Mouse (Mus musculus): ENCODE results near the gene Pink1.

The Pink1 gene

DNA sequence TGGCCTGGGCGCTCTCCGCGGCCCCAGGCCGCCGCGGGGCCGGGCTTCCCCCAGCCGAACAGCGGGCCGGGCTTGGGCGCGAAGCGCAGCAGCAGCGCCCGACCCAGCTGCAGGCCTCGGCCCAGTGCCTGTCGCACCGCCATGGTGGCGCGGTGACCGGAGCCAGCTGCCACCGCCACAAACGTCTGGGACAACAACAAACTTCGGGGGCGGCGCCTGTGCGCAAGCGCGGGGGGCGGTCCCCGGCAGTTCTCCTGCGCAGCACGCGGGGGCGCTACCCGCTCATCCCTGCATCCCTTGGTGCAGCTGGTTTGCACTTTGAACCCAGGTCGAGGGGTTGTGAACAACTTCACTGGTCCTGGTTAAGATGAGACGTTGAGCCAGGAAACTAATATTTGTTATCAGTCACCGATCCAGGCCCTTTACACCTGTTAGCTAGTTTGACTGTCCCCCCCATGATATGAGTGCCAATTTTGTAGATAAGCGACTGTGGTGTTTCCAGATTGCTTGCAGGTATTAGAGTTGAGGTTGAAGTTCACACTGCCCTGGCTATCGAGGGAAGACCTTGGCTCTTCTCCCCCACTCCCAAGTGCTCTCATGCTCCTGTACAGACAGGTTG is at the start of gene Pink1:
Gene Pink1, minus strand, starts transcription at position 231 of the 619 bp plus-strand sequence.
- peak; percentile 79 to 81 for DNase-seq

DNA sequence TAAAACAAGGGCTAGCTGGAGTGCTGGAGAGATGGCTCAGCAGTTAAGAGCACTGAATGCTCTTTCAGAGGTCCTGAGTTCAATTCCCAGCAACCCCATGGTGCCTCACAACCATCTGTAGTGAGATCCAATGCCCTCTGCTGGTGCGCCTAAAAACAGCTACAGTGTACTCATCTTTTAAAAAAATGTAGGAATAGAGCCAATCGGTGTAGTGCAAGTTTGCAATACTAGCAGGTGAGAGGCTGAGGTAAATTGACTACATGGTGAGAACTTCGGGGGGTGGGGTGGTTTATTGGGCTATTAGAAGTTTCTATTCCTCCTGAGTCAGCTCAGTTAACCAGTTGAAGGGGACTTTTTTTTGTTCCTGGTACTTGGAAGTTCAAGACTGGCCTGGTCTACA is 49.0 kb upstream of the Pink1 start:
- DNase-seq: no peak

DNA sequence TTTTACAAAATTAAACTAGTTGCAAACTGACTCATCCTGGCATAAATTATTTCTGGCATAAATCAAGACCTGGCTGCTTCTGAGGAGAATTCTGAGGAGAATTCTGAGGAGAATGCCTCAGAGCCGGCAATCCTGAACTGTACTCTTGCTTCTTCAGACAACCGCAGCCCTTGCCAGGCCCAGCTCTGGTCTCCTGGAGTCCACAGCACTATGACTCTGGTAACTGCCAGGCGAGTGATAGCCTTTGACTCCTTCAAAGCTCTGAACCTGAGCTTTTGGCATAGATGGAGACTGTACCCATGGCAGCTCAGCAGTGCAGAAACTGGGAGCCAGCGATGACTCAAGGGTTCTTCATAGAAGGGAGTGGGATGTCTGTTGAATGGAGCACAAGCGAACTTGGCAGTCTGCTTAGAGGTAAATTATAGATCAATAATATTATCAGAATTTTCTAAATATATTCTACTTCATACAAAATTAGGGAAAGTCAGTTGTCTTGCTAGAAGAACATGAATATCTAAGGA is 44.9 kb upstream of the Pink1 start:
- DNase-seq: no peak

DNA sequence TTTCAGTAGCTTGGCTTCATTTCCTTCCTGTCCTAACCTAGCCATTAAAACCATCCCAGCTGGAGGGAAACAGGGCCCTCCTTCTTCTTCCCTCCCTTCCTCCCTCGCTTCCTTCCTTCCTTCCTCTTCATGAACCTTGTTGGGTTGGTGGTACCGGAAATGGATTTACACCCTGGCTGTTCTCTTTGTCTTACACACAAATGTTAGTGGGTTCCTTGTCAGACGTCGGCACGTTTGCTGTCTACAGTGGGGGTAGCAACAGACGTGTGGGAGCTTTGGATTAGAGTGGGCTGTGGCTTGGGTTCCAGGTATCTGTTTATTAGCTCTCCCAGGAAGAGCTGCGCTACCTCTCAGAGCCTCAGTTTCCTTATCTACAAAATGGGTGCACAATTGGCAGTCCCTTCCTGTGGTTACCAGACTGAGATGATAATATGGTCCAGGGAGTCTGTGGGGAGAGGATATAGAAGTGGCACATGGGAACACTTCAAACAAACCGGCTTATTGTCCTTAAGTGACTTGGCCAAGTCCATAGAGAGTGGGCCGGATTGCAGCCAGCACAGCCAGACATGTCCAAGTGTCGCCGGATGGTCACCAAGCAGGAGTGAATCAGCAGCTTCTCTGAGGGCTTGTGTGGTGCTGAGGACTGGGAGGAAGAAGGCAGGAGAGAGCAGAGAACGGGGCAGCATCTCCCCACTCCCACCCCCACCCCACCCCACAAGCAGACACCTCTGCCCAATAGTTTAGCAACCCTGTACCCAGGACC is 42.6 kb upstream of the Pink1 start:
- no peak for DNase-seq

DNA sequence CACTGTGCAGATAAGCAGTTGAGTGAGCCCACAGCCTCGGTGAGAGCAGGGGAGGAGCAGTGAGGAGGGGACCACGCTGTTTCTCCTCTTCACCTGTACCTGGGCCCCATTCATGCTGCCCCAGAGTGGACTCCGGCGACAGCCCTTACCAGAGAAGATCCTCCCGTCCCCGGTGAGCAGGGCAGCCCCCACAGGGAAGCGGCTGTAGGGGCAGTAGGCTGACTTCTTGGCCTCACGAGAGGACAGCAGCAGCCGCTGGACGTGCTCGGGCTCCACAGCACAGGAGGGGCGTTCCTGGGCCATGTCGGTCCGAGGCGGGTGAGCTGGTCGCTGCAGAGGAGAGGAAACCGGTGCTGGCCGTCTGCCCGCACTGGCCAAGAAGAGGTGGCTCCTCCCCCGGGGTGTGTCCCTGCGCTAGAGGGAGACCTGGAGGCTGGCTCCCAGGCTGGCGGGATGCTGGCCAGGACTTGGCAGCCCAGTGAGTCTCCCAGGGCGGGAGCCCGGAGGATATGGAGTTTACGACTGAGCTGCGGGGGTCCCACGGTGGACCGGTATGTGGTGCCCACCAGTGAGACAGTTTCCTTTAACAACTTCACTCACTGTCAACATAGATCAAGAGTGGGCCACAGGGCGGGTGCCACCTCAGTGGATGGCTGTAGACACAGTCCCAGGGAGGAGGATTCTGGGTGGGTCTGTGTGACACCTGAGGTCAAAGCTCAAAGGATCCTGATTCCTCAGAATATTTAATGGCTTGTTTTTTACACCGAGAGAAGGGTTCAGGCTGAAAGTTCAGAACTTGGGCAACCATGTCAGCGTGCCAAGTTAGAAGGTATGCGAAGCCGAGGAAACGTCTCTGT is 41.8 kb upstream of the Pink1 start, which contains the start of gene Cda:
Gene Cda, minus strand, starts transcription at position 352 of the 857 bp plus-strand sequence.
- no peak for DNase-seq

DNA sequence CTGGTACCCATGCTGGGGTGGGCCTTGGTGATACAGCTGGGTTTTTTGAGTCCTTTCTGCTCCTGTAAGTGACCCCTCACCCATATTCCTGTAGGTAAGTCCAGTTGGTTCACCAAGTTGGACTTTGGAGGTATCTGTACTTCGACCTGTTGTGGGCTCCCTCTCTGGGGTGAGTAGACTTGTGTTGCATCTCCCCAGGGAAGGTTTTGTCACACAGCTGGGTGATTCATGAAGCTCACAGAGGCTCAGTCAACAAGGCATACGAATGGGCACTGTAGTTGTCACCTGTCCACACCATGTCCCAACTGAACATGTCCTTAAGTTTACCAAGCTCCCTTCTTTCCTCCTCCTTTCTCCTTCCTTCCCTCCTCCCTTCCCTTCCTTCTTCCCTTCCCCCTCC is 40.5 kb upstream of the Pink1 start:
- DNase-seq: no peak

DNA sequence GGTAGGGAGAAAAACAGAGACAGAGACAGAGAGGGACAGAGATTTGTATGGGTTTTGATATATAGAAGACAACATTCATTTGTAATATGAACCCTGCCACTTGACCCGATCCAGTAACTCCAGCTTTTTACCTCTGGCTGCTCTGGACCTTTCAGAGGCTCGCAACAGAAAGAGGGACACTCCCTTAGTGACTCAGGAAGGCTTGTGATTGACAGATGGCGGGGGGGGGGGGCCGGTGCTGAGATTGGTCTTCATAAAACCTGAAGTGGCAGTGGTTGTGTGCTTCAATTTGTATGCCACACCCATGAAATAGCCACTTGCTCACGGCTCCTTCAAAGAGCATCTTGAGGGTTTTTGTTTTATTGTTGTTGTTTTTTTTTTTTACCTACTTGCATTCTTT is 37.4 kb upstream of the Pink1 start:
- DNase-seq: no peak

DNA sequence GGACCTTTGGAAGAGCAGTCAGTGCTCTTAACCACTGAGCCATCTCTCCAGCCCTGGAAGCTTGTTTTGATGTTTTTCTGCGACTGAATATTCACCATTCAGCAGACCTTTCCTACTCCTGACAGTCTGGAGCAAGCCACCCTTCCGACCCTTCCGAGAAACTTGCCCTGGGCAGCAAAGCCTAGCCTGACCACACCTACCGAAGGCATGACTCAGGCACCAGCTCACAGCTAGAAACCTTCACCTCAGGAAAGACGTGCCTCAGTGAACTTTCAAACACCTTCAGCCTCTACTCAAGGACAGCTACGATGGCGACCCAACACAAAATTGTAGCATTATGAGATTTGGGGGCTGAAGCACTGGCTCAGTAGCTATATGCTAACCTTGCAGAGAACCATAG is 36.8 kb upstream of the Pink1 start:
- no peak for DNase-seq

DNA sequence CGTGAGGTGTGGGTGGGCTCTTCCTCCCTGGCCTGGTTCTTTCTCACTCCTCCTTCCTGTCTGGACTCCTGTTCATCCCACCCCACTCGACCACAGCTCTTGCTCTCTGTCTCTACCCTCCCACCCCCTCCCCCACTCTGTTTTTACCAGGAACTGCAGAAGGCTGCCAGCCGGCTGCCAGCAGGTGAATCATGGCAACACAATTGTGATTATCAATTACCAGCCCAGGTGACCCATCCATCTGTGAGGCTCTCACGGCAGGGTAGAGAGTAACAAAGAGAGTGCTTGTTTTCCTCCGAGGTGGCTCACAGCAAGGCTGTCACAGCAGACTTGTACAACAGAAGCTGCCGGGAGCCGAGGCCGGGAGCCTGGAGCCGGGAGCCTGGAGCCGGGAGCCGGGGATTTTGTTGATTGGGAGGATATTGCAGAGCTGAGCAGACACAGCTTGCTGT is 35.3 kb upstream of the Pink1 start:
- DNase-seq: no peak

DNA sequence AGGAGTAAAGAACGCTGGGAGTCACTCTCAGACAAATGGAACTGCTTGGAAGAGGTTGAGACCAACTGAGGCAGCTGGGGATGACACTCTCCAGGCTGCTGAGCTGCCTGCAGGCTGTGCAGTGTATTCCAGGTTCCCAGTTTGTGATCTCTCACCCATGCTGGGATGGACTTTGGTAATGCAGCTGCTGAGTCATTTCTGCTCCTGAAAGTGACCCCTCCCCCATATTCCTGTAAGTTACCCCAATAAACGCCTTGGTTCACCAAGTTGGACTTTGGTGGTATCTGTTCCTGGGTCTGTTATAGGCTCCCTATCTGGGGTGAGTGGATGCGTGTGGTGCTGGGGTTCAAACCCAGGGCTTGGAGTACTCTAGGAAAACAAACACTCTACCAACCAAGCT is 32.1 kb upstream of the Pink1 start:
- DNase-seq: no peak

DNA sequence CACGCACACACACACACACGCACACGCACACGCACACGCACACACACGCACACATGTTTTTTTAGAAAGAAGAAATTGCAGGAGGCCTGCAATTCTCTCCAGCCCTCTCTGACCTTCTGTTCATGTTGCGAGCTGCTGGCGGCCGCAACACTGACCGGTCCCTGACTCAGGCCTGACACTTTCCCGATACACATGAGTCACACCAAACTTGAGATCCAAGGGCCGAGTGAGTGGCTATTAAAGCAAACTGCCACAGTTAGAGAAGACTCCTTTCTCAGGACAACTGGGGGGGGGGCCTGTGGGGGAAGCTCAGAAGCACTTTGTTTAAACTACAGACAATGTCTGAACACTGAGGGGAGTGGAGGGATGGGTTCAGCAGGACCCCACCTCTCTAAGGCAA is 30.4 kb upstream of the Pink1 start:
- DNase-seq: no peak

DNA sequence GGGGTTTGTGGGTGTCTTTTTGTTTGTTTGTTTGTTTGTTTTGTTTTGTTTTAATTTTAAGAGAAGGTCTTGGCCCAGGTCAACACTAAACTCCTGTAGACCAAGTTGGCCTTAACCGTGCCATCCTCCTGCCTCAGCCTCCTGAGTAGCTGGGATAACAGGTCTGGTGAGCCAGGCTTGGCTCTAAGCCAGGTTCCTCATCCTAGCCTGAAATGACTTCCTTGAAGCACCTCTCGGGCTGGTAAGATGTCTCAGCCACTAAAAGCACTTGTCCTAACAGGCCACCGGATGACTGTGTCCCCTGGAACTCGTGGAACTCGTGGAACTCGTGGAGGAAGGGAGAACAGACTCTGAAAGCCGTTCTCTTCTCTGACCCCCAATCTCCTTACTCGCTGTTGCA is 30.0 kb upstream of the Pink1 start:
- DNase-seq: no peak

DNA sequence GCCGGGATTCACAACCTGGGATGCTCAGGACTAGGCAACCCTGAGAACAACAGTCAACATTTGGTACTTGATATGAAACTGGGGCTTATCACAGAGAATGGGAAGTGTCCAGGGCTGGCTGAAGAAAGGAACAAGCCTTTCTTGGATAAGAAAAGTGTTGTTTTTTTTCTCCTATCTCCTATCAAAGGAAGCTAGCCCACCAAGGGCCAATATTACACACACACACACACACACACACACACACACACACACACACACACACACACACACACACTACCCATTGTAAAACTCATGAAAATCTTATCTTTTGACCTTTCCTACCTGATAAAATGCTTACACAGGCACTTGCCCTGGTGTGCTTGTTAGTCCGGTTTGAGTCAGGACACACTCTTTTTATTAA is 29.4 kb upstream of the Pink1 start:
- DNase-seq: no peak

DNA sequence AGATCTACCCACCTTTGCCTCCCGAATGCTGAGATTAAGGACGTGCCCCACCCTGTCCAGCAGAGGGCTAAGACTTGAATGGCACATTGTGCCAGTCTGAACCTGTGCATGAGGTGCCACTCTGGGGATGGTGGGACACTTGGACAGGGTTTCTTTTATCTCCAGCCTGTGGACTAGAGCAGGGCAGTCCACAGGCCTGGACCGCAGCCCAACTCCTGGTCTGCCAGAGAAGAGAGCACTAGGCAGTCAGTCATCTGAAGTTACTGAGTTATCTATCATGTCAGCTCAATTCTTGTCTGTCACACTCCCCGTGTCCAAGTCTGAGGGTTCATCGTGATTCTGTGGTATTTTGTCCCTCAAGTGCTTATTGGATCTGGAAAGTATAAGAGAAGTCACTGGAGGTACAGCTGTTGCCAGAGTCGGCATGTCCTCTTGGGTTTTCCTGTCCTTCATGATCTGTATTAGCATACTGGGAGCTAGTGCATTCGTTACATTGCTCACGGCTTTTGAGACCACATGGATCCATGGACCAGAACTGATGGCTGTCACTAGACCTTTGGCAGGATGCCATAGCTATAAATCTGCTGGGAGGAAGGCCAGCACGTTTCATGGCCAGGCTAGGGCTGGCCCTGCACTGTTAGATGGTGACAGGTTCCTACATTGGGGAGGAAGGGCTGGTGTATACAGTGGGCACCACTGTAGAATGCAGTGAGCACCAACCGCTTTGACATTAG is 27.5 kb upstream of the Pink1 start:
- DNase-seq: no peak

DNA sequence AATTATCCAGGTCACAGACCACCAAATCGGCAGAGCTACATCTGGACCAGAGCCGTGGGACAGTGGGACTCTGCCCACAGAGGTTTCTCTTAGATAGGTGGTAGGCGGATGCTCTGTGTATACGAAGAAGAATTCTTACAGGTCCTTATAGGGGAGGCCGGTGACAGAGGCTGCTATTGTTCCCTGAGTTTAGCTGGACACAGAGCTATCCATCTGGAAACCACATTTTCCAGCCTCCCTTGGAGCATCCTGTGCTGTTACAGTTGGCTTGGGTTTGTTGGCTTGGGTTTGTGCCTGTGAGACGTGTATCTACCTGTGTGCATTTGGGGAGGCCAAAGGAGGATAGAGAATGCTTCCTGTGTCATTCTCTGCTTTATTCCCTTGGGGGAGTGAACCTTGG is 26.6 kb upstream of the Pink1 start:
- DNase-seq: no peak

DNA sequence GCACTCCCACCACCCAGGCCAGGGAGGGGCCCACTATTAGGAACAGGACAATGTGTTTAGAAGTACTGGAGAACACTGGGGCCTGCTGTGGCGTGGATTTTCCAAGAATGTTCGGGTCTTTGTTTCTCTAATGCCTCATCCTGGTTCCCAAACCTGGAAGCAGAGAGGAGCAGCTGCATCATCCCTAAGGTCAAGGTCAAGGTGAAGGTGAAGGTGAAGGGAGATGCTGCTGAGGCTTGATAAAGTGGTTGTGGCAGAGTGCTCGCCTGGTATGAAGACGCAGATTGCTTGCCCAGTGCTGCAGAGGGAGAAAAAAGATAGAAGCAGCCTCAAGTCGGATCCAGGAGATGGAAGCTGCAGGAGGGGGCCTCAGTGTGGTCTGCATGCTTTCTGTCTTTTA is 25.7 kb upstream of the Pink1 start:
- DNase-seq: no peak

DNA sequence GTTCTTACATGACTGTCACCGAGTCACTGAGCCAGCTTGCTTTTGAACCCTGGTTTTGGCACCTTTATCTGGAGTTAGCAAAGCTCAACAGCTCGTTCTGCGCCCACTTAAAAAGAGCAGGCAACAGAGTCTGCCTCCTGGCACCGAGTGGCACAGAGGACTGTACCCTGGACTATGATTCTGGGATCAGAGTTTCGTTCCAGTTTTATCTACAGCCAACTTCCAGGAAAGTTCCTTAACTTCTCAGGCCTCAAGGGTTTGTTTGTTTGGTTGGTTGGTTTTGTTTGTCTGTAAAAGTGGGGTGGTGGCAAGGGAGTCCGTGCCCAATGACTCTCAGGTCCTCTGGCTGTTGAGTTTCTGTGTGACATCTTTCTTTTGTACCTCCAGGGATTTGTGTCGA is 22.6 kb upstream of the Pink1 start:
- no peak for DNase-seq

DNA sequence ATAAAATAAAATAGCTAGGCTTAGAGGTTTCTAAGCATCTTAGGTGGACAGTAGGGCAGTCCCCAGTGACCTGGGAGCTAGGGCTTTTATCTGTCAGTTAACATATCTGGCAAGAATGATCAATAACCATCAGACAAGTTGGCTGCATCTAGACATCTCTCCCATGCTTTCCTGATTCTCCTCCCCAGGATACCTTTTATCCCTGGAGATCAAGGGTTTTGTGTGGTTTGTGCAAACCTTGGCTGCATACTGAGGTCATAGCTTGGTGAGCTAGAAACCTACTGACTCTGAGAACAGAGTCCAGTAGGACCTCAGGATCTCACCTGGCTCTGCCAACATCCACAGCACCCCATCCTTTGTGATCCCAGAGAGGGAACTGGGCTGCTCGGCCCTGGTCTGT is 21.2 kb upstream of the Pink1 start:
- no peak for DNase-seq

DNA sequence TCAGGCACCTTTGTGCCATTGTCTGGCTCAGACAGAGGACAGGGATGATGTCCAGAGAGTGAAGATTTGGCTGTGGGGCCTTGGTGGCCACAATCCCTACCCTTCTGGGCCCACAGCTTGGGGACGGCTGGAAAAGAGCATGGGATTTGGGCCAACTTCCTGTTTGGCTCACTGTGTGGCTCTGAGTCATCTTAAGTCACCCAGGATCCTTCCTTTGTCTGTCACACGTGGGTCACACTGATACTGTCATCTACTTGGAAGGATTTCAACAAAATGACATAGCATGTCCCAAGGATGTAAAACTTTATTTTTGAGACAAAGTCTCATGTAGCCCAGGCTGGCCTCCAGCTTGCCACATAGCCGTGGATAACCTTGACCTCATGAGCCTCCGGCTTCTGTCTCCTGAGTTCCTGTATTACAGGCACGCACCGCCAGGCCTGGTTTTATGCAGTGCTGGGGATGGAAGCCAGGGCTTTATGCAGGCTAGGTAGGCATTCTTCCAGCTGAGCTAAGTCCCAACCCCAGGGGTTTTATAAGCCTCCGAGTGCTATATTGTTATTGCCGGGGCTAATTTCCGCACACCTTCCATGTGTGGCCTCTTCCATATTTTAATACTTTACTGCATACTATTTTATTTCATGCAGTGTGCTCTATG is 18.9 kb upstream of the Pink1 start:
- DNase-seq: no peak

DNA sequence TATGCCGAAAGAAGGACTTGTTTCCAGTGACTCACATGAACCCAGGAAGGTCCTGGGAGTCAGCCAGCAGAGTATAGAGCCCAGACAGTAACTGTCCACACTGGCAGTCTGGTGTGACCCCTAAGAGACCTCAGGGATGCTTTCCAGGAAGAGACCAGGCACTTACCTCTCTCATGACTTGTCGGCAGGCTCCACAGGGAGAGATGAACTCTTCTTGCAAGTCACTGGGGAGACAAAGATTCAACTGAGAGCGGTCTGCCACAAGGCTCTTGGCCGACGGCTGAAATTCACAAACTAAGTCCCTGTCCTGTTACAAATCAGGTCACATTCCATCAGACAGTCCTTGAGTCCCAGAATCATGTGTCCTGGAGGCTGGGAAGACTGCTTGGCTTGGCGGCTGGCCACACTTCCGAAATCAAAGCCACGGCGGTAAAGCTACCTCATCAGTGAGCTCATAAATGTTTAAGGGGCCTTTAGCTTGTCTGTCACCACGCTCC is 17.3 kb upstream of the Pink1 start:
- DNase-seq: no peak

DNA sequence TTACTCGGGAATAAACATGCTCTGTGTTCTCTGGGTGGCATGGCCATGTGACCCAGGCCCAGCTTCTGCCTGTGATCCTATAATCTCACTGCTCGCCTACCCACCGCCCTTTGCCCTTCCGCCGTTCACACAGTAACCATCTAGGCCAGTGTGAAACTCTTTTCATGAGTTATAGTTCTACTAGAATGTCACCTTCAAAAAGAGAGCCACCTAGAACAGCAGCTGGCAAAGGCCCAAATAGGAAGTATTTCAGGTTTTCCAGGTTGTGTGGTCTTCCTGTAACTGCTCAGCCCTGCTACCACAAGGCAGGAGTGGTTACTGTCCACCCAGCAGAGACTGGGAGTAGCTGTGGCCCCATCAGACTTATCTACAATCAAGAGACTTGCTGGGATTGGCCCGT is 16.7 kb upstream of the Pink1 start:
- DNase-seq: no peak

DNA sequence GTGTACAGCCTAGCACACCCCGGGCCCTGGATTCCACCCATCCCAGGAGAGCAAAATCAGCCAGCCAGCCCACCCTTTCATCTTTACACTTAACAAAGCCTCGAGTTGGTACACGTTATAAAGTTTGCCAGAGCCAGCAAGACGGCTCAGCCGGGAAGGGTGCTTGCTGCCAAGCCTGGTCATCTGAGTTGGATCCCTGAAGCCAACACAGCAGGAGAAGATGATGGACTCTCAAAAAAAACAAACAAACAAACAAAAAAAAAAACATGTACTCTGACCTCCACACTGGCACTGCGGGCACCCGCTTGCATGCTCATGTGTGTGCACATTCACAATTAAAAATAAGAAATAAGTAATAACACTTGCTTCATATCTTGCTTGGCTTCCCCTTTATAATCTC is 15.9 kb upstream of the Pink1 start:
- DNase-seq: no peak

All from thymus, adult 18-20 months (tissue).